Mouse (Mus musculus): ENCODE data around the gene Klra6.
"Not testable (repeated sequence)": the region's sequence is repeated elsewhere in the genome, so short reads cannot be mapped to it uniquely, and the experiment has no call there.

The Klra6 gene

GRCm38 (mm10) chr6:130026854-130027253, at the start of gene Klra6:
Gene Klra6, minus strand, starts transcription at chr6:130026954.
- no peak for DNase-seq

GRCm38 (mm10) chr6:130067171-130067570, 40.4 kb upstream of the Klra6 start, which contains the start of gene Klra4:
Gene Klra4, minus strand, starts transcription at chr6:130067271.
- DNase-seq, result not testable (repeated sequence)

- no peak for DNase-seq
Observed at GRCm38 (mm10) chr6:130065196-130065595, 38.4 kb upstream of the Klra6 start.

GRCm38 (mm10) chr6:130035146-130035545, 8.4 kb upstream of the Klra6 start:
- DNase-seq, result not testable (repeated sequence)

GRCm38 (mm10) chr6:130031493-130032089, 4.8 kb upstream of the Klra6 start:
- not testable (repeated sequence) for DNase-seq

Data from thymus, postnatal 4 days (tissue).